Mouse (Mus musculus): ENCODE measurements around the gene Chst3.
"Not testable (repeated sequence)": the region's sequence is repeated elsewhere in the genome, so short reads cannot be mapped to it uniquely, and the experiment has no call there.

DNA sequence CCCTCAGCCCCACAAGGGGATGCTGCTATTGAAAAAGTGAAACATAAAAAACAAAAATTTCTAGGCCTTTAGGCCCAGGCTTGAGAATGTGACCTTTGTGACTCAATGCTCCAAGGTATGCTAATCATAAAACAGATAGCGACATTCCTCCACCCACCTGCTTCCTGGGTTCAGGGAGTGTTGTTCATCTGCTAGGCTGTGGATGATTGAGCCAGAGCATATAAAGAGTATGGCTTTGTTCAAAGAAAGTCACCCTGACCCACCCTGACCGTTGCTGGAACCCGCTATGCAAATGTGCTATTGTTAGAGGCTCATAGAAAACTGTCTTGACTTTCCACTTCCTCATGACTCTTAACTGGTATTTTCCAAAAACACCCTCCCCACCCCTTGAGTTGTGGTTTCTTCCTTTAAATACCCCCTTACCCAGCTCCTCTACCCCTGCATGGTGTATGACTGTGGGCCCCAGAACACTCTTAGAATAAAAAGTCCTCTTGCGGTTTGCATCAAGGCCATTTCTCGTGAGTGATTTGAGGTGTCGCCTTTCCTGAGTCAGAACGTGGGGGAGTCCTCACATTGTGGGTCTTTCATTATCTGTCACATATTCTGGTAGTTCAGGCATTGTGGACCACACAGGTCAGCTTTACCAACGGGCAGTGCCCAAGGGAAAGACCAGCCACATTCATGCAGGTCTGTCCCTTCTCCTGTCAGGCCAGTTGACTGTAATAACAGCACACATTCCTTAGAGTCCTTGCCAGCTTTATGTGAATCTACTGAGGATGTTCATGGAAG, 56.7 kb downstream of the Chst3 start:
- TF ChIP-seq GATA1, TAL1 (IDR thresholded peaks at IDR 0.05; ENCODE audit: low read length): not testable (repeated sequence)

All from erythroblast, embryonic 14.5 days (primary cell).